Mouse (Mus musculus) spleen, adult 2 months (tissue): ENCODE results near the gene Akr1b8.

Source experiments
- CTCF ChIP-seq: fragments of 200-500 bp; IDR thresholded peaks from 2 replicates; pipeline ENCODE4 v1.5.1; 2011; ENCODE audit warnings: mild to moderate bottlenecking, inconsistent platforms; ENCODE audit not compliant: insufficient read depth, insufficient read length, insufficient replicate concordance; ENCODE audit errors: extremely low read depth
- POLR2A ChIP-seq: fragments of 200-500 bp; IDR thresholded peaks from 2 replicates; pipeline ENCODE4 v1.6.1; 2011; ENCODE audit warnings: low read depth, low read length, inconsistent platforms

GRCm38 (mm10) chr6:34388420-34389156 is 34.7 kb downstream of the Akr1b8 start:
- TF ChIP-seq CTCF (no peak), POLR2A (no peak)
